Mouse (Mus musculus) spleen, postnatal 14 days (tissue): ENCODE data around the gene Dab1.

Experiments used
- DNase-seq, 2 experiments: peaks; one replicate each; pipeline ENCODE4 v3.0.0; 2021 to 2022; ENCODE audit warnings: low spot score in 2 of 2

The Dab1 gene

DNA sequence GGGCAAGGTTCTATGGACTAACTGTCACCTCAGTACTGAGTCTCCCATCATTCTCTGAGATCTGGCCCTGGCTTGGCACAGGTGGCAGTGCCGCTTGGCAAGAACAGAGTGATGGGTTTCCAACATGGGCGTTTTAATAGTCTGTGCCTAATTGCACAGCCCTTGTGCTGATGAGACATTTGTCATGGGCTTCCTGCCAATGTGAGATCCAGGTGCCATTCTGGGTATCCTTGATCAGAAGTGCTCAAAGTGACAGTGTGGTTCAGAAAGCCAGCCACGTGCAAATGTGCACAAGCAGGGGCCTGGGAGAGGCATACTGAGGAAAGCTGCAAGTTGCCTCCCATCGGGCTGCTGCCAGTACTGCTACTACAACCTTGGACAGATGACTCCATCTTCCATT lies 203.5 kb downstream of the Dab1 start:
- DNase-seq: no peak

DNA sequence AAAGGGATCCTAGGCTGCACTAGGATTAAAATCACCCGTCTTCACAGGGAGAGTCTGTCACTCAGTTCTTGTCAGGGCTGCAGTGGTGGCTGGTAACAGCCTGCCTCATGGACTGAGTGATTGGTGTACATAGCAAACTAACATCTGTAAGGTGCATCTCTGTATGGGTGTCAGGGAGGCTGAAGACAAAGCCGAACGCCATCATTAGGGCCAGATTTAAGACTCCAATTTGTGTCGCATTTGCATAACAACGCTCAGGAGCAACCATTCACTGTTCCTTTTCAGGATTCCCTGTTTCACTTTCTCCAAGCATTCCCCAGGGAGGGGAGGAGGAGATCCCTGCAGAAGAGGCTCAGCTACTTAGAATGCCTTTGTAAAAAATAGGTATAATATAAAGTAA lies 219.2 kb downstream of the Dab1 start:
- no peak for DNase-seq

DNA sequence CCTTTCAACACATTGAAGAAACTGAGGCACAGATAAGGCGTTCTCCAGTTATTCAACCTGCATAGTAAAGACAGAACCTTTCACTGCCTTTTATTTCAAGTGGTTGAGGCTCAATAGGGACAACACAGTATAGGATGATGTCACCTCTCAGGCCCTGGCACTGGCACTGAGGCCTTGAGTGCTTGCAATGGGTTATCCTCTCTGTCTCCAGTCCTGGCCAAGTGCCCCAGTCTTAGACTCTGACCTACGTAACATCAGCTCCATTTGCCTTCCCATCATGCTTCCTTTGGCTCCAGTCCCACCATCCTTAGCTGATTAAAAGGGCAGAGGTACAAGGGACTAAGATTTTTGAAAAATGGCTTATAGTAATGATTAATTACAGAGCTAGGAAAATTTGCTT lies 220.4 kb downstream of the Dab1 start:
- no peak for DNase-seq

DNA sequence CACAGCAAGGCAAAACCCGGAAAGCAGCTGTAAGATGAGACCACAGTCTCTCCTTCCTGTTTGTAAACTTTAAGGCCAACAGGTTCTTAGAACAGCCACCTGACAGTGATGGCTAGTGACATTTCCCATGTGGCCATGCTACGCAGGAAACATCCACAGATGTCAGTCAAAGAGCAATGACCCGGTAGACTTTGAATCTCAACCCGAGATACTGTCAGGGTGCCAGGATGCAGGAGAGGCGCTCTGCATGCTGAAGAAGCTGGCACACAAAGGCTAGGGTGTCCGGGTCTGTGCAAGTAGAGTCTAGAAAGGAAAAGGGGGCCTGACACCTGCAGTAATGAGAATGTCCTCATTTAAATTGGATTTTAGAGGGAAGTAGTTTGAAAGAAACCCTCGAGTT lies 222.0 kb downstream of the Dab1 start:
- DNase-seq: no peak

DNA sequence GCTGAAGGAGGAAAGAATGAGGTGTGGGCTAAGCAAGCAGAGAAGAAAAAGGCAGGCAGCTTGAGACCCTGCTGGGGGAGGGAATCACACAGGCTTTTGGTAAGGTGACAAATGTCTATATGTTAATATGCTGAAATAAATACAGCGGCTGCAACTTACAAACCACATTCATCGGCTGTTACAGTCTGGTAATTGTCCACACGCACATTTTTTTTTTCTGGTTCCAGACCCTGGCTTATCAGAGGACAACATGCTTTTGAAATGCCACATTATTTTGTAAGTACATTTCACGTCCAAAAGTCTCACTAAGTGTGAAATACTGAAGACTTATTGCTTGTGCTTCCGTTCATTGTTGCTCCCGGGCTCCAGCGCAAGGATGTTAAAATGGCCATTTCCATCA lies 225.5 kb downstream of the Dab1 start:
- no peak for DNase-seq

DNA sequence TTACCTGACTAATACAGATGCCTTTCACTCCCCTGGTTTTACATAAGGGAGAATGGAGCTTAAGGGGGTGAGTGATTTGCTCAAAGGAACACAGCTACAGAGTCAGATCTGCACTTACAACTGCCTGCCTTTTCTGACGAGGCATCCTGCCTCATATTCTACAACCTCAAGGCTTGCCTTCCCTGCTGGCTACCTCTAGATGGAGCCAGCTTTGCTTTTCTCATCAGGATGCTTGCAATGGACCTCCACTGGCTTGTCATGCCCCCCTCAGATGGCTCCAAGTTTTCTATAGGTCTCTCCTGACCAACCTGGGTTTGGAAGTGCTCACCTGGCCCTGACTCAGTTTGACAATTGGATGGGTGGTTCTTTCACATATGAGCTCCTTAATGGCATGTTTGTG lies 238.0 kb downstream of the Dab1 start:
- no peak for DNase-seq

DNA sequence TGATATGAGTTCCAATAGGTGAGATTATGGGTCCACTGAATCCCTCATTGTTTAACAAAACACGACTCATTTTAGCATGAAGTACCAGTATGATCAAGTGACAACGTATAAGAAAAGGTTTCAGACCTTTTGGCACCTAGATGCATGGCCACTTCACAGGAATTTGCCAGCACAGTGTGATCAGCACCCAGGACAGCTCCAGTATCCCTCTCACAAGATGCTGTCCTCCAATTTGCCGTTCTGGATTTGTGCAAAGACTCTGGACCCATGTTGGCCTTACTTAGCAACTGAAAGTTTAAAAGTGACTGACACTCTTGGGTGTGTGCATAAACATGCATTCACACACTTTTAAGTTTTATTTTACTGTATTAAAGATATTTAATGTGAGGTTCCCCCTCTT lies 256.4 kb downstream of the Dab1 start:
- no peak for DNase-seq

DNA sequence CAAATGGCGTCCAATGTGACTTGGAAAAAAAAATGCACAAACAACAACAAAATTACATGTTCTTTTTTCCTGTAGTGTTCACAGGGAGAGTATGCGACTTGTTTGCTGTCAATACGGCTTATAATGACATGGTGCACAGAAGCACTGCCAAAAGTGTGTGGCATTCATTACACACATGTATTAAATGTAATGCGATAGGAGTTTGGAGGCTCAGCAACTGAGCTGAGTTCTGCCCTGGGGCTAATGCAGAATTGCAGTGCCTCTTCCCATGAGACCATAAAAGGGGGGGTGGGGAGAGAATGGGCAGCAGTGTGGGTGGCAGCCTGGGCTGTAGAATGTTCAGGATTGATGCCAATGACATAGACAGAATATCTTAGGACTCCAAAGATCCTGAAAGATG lies 259.7 kb downstream of the Dab1 start:
- no peak for DNase-seq

GRCm38 (mm10) chr4:103881641-103882040 lies 262.5 kb downstream of the Dab1 start:
- no peak for DNase-seq

DNA sequence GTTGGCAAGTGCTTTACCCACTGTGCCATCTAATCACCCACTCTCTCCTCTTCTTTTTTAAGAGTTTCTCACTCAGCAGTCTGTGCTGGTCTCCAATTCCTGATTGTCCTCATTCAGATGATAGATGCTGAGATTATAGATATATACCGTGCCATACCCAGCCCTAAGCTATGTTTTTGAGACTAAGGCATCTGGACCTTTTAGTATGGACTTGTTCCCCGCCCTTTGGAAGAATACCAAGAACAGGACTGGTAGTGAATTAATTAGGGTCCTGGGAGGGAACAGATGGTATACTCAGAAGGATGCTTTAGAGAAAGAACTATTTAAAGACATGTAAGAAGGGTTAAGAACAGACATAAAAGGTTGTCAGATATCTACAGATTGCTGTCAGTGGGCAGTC lies 268.9 kb downstream of the Dab1 start:
- no peak for DNase-seq

DNA sequence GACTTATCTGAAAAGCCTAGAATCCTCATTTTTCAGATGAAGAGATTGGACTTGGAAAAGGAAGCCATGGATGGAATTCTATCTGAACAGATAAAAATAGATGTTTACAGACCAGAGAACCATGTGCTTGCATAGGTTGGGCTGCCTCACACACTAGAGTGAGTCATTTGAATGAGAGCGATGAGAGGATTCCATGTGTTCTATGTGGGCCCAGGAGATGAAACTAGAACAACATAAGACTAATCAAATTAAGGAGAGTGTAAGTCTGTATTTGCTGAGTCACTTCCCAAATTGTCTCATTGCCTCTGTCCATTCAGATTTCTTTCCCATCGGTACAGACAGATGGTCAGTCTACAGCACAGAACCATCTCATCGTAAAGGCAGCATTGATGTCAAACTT lies 270.0 kb downstream of the Dab1 start:
- no peak for DNase-seq

DNA sequence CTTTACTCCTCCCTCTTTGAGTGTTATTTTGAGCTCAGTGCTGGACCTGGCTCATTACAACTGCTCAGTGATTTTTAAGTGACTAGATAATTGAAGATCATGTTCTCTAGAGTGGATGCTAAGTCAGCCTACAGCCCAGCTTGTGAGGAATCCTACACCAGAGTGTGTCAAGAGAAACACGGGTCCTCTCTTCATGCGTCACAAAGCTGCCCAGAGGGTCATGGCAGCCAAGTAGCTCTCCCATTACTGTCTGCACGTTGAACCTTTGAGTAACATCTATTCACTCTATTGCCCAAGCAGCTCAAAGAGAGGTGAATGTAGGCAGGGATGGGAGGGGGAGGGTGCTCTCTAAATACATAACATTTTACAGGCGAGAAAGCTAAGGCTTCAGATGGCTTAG lies 277.6 kb downstream of the Dab1 start:
- no peak for DNase-seq

DNA sequence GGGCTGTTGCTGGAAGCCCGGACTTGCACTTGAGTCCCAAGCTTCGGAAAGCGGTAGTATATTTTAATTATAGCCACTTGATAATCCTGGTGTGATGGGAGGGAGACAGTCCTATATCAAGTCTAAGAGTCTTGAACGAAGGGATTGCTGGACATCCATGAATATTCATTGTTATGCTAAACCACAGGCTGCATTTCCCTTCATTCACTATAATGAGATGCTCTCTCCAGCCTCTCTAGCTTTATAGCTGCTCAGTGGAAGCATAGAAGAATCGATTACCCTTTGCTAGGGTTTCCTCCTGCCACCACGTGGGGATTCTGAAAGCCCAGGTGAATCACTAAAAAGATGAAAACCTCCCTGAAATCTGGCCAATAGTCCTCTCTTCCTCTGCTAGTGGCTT lies 278.5 kb downstream of the Dab1 start:
- DNase-seq: no peak

DNA sequence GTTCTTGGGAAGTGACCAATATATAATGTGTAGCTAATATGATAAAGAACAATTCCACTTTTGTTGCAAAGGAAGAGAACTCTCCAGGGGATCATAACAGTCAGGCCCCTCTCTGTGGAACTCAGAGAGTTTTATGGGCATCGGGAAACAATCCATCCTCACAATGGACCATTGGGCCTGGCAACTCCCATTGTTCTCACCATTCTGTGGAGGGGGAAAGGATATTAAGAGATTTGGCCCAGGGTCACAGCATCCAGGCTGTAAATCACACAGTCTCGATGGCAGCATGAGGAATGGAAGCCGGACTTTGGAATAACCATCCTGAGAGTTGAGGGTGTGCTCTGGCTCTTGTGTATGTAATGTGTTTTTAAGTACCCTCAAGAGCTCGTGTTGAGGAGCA lies 292.3 kb downstream of the Dab1 start:
- DNase-seq: no peak

DNA sequence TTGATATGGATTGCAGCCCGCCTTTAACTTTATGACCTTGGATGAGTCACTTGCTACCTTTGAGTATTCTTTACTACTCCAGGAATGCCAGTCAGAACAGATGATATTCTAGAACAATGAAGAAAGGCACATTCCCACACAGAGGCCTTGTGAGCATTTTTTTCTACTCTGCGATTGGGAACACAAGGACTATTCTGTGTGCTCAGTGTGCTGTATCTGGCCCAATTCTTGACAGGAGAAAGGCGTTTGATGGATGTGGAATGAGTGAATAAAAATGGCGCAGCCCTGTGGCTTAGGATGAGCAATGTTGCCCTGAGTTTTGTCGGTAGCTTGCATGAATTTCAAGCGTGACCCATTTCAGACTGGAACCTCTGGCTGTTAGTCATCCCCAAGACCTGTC lies 292.9 kb downstream of the Dab1 start:
- no peak for DNase-seq

DNA sequence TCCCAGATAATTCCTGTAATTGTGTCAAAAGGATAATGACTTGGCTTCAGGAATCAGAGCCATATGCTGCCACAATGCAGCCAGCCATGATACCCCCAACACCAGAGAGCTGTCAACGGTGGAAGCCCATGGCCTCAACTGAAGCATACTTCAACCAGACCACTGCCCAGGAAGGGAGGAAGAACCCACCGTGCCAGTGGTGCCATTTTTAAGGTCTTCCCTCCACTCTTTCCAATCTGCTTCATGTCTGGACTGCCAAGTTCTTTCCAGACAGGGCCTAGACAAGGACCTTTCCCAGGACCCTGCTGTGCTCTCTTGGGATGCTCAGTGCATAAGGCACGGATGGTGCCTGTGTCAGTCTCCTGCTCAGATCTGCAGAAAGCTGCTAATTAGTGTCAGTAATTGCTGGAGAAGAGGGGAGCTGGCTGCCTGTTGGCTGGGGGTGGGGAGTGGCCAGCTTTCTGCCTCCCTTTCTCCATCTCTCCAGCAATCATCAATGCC lies 303.3 kb downstream of the Dab1 start:
- DNase-seq: no peak

DNA sequence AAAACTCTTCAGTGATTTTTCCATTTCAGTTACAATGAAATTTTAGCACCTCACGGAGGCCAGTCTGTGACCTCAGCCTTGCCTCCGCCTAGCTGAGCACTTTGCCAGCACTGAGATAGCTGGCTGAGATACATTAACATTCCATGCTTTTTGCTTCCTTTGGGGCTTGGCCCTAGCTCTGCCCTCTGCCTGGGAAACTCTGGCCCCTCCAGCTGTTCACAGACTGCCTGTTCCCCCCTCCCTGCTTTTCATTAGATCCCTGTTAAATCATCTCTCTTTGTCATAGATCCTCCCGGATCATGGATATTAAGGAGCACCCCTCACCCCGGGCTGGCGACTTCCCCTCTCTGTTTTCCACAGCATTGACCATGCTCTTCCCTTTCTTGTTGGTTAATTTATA lies 307.5 kb downstream of the Dab1 start:
- DNase-seq: no peak

DNA sequence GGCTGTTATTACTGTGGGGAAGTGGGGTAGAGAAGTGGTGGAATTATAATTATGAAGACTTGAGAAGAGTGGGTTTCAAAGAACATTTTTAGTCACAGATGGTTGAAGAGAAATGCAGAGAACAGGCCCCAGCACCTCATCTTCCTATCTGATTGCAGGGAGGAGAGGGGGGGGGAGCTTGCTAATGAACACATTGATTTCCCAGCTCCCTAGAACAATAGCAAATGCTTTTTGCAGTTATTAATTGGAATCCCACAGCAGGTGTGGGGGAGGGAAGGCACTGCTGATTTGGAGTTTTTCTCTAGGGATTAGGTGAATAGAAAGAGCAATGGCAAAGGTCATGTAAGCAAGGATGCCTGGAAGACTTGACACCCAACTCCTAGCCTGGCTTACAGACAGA lies 310.5 kb downstream of the Dab1 start:
- no peak for DNase-seq

- no peak for DNase-seq
These were observed 315.2 kb downstream of the Dab1 start for GRCm38 (mm10) chr4:103934364-103934763.

- DNase-seq: no peak
These were observed 329.1 kb downstream of the Dab1 start for GRCm38 (mm10) chr4:103948255-103948654.

- DNase-seq: no peak
These were observed 334.6 kb downstream of the Dab1 start for GRCm38 (mm10) chr4:103953652-103954220.

GRCm38 (mm10) chr4:103961134-103962049 lies 342.2 kb downstream of the Dab1 start:
- no peak for DNase-seq

GRCm38 (mm10) chr4:103969906-103970305 lies 350.7 kb downstream of the Dab1 start:
- DNase-seq: no peak
